Mouse (Mus musculus): ENCODE results near the gene Higd1c. TPM values are rescaled to one million over a fixed set of nuclear protein-coding genes. Genes with fewer than 3 reads are reported as not detected.

Higd1c gene
- polyA plus RNA-seq, 1 experiment from 2014 or later, result 0.47 TPM

DNA sequence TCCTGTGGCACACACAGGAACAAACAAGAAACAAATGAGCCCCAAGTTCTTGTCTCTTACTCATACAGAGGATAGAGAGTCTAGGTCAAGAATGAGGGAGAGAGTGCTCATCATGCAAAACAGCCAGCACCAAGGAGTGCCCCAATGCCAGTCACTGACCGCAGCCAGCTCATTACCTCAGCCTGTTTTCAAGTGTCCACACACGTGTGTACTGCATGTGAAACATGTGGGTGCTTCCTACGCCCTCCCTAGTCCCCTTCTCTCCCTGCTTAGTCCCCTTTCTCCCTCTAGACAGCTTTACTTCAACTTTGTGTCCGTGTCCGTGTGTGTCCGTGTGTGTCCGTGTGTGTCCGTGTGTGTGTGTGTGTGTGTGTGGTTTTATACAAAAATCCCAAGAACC, 15.3 kb downstream of the Higd1c start:
- no peaks in the 10 kb centered on the region for H3K27me3 ChIP-seq (ENCODE audit: insufficient read depth, poor library complexity, severe bottlenecking)
- H3K27ac ChIP-seq, result no peak overlapping the region
- no peak overlapping the region for H3K4me3 ChIP-seq
- H3K36me3 ChIP-seq, result no peaks in the 10 kb centered on the region
- DNase-seq (ENCODE audit: low spot score), result no peak
- H3K4me1 ChIP-seq (replicated peaks), result 0 out of 2 replicates have a peak, but pooled peaks cover 3% of the 10 kb centered on the region
- WGBS, result 87% methylated on average over 8 of the region's 8 CpGs
- no peaks in the 10 kb centered on the region for H3K9me3 ChIP-seq

DNA sequence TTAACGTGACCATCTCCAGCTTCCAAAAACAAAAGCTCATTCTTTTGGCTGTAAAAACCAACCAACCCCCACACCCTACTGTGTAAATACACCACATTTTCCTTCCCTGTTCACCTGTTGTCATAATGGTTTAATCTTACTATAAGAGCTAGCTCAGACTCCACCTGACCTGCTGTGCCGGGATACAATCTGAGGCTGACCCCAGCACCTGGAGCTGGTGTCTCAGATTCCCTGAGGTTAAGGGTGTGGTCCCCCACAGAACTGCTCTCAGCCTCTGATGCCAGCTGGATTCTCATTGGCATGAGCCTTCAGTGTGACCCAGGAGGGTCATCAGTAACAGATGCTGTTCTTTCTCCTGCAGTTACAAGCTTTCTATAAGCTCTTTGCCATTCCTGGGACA, 15.8 kb downstream of the Higd1c start:
- Histone ChIP-seq H3K9me3 (no peaks in the 10 kb centered on the region), H3K27me3 (ENCODE audit: insufficient read depth, poor library complexity, severe bottlenecking) (no peaks in the 10 kb centered on the region), H3K36me3 (no peaks in the 10 kb centered on the region), H3K4me3 (no peak overlapping the region), H3K4me1 (replicated peaks) (0 out of 2 replicates have a peak, but pooled peaks cover 3% of the 10 kb centered on the region), H3K27ac (no peak overlapping the region)
- WGBS, result 75% methylated on average over 2 of the region's 2 CpGs
- no peak for DNase-seq (ENCODE audit: low spot score)

DNA sequence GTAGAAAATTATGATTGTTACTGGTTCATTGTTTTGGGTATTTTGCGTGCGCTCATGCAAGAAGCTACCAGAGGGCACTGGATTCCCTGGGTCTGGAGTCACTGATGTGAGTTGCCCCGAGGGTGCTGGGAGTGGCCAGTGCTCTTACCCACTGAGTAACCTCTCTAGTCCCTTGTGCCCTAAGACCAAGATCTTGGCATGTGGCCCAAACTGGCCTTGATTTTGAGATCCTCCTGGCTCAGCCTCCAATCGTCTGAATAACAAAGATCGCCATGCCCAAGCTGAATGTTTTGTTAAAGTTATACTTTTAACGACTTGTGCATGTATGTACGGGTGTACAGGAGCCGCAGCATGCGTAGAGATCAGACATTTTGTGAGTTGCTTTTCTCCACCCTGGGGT, 21.4 kb downstream of the Higd1c start:
- no peaks in the 10 kb centered on the region for H3K27me3 ChIP-seq (ENCODE audit: insufficient read depth, poor library complexity, severe bottlenecking)
- WGBS, result 92% methylated on average over 9 of the region's 9 CpGs
- no peak overlapping the region for H3K4me3 ChIP-seq
- H3K9me3 ChIP-seq, result no peaks in the 10 kb centered on the region
- no peak for DNase-seq (ENCODE audit: low spot score)
- no peak overlapping the region for H3K27ac ChIP-seq
- H3K36me3 ChIP-seq, result no peaks in the 10 kb centered on the region
- H3K4me1 ChIP-seq (replicated peaks), result peaks cover 6% of the 10 kb centered on the region; the same call in 1 of the 2 replicates

DNA sequence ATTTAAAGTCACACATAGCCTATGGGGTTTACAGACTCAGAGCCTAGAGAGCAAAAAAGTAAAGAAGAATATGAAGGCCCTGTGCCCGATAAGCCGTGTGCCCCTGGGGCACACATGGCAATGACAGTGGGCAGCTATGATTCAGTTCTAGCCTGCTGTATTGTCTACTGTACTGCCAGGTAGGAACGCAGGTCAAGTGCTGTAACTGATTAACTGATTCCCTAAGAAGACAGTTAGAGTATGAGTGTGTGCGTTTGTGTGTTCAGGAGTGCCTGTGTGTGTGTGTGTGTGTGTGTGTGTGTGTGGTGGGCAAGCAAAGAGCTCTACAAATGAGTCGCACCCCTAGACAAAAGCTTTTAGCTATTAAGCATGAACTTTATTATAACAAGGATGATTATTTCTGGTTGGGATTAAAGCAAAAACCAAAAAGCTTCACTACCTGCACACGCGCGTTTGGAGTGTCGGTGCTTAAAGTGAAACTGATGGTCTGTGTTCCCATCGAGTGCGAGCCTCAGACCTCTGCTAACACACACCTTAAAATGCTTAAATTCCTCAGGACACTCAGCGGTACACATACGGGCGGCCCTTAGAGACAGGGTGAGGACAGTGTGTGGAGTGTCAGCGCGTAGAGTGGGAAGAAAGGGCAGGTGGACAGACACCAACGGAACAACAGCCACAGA, 23.3 kb downstream of the Higd1c start:
- peaks cover 6% of the 10 kb centered on the region; the same call in 1 of the 2 replicates for H3K4me1 ChIP-seq (replicated peaks)
- peaks cover 4% of the 10 kb centered on the region; the same call in 1 of the 2 replicates for H3K36me3 ChIP-seq
- 96% methylated on average over 17 of the region's 17 CpGs for WGBS
- H3K27me3 ChIP-seq (ENCODE audit: insufficient read depth, poor library complexity, severe bottlenecking), result no peaks in the 10 kb centered on the region
- no peak overlapping the region; the same call in 1 of the 2 replicates for H3K27ac ChIP-seq
- DNase-seq (ENCODE audit: low spot score), result no peak
- no peak overlapping the region for H3K4me3 ChIP-seq
- H3K9me3 ChIP-seq, result no peaks in the 10 kb centered on the region

DNA sequence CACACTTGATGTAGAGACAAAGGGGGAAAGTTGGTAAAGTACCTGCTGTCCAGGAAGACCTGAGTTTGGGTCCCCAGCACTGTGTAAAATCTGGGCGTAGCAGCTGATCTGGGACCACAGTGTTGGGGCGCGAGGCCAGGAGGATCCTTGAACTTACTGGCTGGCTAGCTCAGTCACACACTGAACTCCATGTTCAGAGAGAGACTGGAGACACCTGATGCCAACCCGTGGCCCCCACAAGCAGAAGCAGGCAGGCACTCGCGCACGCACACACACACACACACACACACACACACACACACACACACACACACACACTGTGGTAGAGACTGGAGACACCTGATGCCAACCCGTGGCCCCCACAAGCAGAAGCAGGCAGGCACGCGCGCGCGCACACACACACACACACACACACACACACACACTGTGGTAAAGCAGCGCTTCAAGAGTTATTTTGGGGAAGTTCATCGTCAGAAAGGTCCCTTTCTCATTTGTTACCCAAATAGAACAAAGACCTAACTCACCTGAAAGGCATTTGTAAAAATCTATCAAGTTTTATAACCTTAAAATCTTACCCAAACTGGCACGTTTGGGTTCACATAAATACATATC, 24.0 kb downstream of the Higd1c start:
- Histone ChIP-seq H3K27me3 (ENCODE audit: insufficient read depth, poor library complexity, severe bottlenecking) (no peaks in the 10 kb centered on the region), H3K9me3 (no peaks in the 10 kb centered on the region), H3K4me1 (replicated peaks) (peaks cover 9% of the 10 kb centered on the region; the same call in 1 of the 2 replicates), H3K4me3 (no peak overlapping the region), H3K36me3 (peaks cover 11% of the 10 kb centered on the region), H3K27ac (no peak overlapping the region; the same call in 1 of the 2 replicates)
- no peak for DNase-seq (ENCODE audit: low spot score)
- WGBS, result 89% methylated on average over 16 of the region's 16 CpGs

DNA sequence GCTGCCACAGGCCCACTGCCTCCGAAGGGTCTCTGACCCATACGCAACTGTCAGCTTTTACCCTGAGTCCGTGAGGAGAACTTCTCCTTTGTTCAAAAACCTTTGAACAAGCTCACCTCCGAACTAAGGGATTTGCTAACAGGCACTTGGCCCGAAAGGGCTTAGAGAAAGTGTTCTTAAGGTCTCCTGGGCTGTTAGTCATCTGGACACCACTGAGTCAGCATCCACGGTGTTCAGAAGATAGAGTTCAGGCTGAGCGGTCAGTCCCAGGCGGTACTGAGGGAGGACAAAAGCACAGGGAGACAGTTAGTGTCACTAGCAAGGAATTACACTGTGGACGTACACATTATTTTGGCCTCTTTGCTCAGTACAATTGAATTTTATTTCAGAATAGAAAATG, 24.5 kb downstream of the Higd1c start:
- DNase-seq (ENCODE audit: low spot score), result no peak
- Histone ChIP-seq H3K27ac (no peak overlapping the region), H3K36me3 (peaks cover 16% of the 10 kb centered on the region), H3K4me1 (replicated peaks) (peaks cover 12% of the 10 kb centered on the region; the same call in 1 of the 2 replicates), H3K4me3 (no peak overlapping the region), H3K27me3 (ENCODE audit: insufficient read depth, poor library complexity, severe bottlenecking) (no peaks in the 10 kb centered on the region), H3K9me3 (no peaks in the 10 kb centered on the region)
- 70% methylated on average over 9 of the region's 9 CpGs for WGBS

DNA sequence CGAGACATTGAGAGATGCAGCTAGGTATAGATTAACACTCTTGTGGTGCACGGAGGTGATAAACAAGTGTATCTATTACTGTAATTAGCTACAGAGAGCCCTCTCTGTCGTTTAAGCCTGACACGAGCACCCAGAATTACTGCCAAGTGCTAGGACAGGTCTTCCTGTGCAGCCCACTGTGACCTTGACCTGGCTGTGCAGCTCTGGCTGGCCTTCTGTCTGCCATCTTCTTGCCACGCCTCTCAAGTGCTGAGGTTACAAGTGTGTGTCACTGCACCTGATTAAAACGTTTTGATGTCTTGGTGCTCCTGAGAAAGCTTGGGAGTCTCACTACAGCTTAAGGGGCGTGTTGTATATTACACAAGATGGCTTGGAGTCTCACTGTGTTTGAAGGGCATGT, 26.7 kb downstream of the Higd1c start:
- Histone ChIP-seq H3K36me3 (peaks cover 38% of the 10 kb centered on the region), H3K27me3 (ENCODE audit: insufficient read depth, poor library complexity, severe bottlenecking) (no peaks in the 10 kb centered on the region), H3K27ac (no peak overlapping the region), H3K9me3 (no peaks in the 10 kb centered on the region), H3K4me1 (replicated peaks) (peaks cover 12% of the 10 kb centered on the region; the same call in 1 of the 2 replicates), H3K4me3 (no peak overlapping the region)
- no peak for DNase-seq (ENCODE audit: low spot score)
- 84% methylated on average over 7 of the region's 7 CpGs for WGBS

DNA sequence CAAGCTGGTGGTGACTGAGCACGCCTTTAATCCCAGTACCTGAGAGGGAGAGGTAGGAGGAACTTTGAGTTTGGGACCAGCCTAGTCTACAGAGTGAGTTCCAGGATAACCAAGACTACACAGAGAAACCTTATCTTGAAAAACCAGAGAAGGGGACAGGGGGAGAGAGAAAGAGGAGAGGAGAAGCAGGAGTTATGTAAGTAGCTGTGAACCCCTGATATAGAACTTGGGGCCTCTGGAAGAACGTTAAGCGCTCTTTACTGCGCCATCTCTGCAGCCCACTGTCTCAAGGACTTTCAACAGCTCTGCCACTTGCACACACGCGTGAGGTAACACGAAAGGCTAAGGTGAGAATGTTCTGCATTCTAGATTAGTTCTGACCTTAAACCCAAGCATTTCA, 27.3 kb downstream of the Higd1c start:
- Histone ChIP-seq H3K27ac (no peak overlapping the region), H3K4me1 (replicated peaks) (peaks cover 12% of the 10 kb centered on the region; the same call in 1 of the 2 replicates), H3K36me3 (peaks cover 43% of the 10 kb centered on the region), H3K9me3 (no peaks in the 10 kb centered on the region), H3K27me3 (ENCODE audit: insufficient read depth, poor library complexity, severe bottlenecking) (no peaks in the 10 kb centered on the region), H3K4me3 (no peak overlapping the region)
- 95% methylated on average over 7 of the region's 7 CpGs for WGBS
- no peak for DNase-seq (ENCODE audit: low spot score)

DNA sequence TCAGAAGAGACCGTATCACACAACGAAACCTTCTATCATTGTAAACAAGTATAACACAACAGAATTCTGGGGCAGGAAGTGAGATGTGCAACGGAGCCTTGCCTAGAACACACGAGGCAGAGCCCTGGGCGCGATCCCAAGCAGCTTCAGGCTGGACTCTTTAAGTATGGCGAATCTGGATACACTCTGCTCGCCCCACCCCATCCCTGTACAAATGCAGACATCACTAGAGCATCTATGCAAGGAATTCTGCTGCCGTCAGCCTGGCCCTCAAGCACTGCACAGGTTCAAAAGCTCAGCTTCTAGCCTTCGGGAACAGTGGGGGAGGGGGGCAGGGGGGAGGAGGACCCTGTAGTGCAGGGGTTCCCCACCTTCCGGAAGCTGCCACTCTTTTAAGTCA, 28.7 kb downstream of the Higd1c start:
- Histone ChIP-seq H3K4me1 (replicated peaks) (peaks cover 12% of the 10 kb centered on the region; the same call in 1 of the 2 replicates), H3K27ac (no peak overlapping the region), H3K4me3 (no peak overlapping the region), H3K27me3 (ENCODE audit: insufficient read depth, poor library complexity, severe bottlenecking) (no peaks in the 10 kb centered on the region), H3K36me3 (peaks cover 57% of the 10 kb centered on the region), H3K9me3 (no peaks in the 10 kb centered on the region)
- no peak for DNase-seq (ENCODE audit: low spot score)
- WGBS, result 89% methylated on average over 11 of the region's 11 CpGs

DNA sequence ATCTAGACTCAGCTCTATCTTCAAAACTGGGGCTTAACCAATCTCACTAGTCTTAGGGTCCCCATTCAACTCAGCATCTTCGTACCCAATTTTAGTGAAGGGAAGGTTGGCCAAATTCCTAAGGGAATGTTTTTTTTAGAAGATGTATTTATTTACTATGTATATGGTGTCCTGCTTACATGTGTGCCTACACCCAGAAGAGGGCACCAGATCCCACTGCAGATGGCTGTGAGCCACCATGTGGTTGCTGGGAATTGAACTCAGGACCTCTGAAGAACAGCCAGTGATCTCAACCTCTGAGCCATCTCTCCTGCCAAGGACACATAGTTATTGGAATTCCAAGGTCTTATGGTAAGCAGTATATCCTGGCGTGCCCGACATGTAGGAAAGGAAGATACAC, 31.2 kb downstream of the Higd1c start:
- no peak overlapping the region for H3K4me3 ChIP-seq
- 95% methylated on average over 3 of the region's 3 CpGs for WGBS
- 0 out of 2 replicates have a peak, but pooled peaks cover 5% of the 10 kb centered on the region for H3K4me1 ChIP-seq (replicated peaks)
- no peaks in the 10 kb centered on the region for H3K9me3 ChIP-seq
- no peak for DNase-seq (ENCODE audit: low spot score)
- no peak overlapping the region for H3K27ac ChIP-seq
- H3K36me3 ChIP-seq, result peaks cover 83% of the 10 kb centered on the region
- H3K27me3 ChIP-seq (ENCODE audit: insufficient read depth, poor library complexity, severe bottlenecking), result no peaks in the 10 kb centered on the region

DNA sequence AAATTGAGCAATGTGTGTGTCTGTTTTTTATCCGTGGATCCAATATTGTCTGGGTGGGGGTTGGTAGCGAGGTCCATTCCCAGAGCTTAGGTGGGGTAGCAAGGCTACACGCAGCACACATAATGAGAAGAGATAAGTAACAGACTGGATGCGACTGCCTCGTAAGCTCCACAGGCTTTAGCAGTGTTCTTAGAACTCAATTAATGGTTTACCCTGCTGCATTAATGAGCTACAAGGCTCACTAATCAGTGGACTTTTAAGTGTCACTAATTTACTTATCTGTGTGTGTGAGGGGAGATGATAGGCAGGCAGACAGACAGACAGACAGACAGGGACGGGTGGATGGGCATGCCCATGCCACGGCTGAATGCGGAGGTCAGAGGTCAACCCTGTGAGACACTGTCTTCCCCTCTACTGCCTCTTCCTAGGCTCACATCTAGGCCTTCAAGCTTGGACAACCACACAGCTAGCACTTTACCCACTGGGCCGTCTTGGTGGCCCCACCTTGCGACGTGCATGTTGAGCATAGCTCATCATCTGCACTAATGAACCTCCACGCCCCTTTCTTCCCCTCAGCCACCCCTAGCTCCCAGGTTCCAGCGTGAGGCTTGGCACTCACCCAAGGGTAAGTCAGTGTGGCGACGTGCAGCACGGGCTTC, 36.4 kb downstream of the Higd1c start:
- Histone ChIP-seq H3K27me3 (ENCODE audit: insufficient read depth, poor library complexity, severe bottlenecking) (no peaks in the 10 kb centered on the region), H3K36me3 (peaks cover 100% of the 10 kb centered on the region), H3K4me3 (no peak overlapping the region), H3K27ac (no peak overlapping the region), H3K4me1 (replicated peaks) (no peaks in the 10 kb centered on the region), H3K9me3 (no peaks in the 10 kb centered on the region)
- DNase-seq (ENCODE audit: low spot score), result no peak
- 89% methylated on average over 16 of the region's 16 CpGs for WGBS

DNA sequence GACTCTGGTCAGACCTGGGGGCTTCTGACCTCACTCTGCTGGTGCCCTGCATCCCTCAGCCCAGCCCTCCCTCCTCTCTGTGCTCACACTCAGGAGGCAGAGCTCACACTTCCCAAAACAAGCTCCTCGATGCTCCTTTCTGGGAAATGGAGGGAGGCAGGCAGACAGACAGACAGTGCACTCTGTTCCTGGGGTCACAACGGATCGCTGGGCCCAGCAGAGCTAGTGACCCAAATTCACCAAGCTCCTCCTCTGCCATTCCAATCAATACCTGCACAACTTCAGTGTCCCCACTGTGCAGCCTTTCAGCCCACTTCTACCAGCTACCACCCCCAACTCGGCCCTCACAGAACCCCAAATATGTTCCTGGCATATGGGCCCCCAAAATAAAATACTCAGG, 37.5 kb downstream of the Higd1c start:
- Histone ChIP-seq H3K4me1 (replicated peaks) (no peaks in the 10 kb centered on the region), H3K27ac (no peak overlapping the region), H3K36me3 (peaks cover 99% of the 10 kb centered on the region), H3K4me3 (no peak overlapping the region), H3K9me3 (no peaks in the 10 kb centered on the region), H3K27me3 (ENCODE audit: insufficient read depth, poor library complexity, severe bottlenecking) (no peaks in the 10 kb centered on the region)
- 88% methylated on average over 4 of the region's 4 CpGs for WGBS
- no peak for DNase-seq (ENCODE audit: low spot score)

DNA sequence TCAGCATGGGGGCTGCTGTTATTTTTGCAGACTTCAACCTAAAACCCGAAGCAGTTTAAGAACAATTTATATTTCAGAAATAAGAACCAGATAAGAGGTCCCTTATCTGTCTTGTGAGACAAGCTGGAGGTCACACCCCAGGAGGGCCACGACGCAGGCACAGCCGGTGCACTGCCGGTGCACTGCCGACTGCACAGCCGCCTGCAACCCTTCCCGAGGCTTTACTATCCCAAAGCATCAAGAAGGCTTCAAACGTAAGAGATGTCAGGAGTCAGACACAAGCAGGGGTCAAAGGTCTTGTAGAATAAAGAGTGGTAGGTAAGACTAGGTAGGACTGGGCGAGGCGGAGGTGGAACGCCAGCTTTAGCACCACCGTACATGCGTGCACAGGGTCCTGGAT, 38.0 kb downstream of the Higd1c start:
- Histone ChIP-seq H3K27ac (no peak overlapping the region), H3K27me3 (ENCODE audit: insufficient read depth, poor library complexity, severe bottlenecking) (no peaks in the 10 kb centered on the region), H3K4me1 (replicated peaks) (no peaks in the 10 kb centered on the region), H3K9me3 (no peaks in the 10 kb centered on the region), H3K4me3 (no peak overlapping the region), H3K36me3 (peaks cover 99% of the 10 kb centered on the region)
- DNase-seq (ENCODE audit: low spot score), result no peak
- WGBS, result 89% methylated on average over 14 of the region's 14 CpGs

Data from hindbrain, embryonic 10.5 days (tissue).